Mouse (Mus musculus) MEL (cell line): ENCODE data around the gene Foxc2.

Source experiments
- CTCF ChIP-seq, 3 experiments: IDR thresholded peaks in 2 of 3; conservative IDR thresholded peaks in 1 of 3; 2 replicates each; pipeline ENCODE4 v1.5.1; 2011 to 2012; ENCODE audit warnings: low read length in 3 of 3, low read depth in 2 of 3, mild to moderate bottlenecking in 2 of 3, improper control_type of control experiment in 1 of 3, inconsistent platforms in 1 of 3, mixed read lengths in 1 of 3, moderate library complexity in 1 of 3; ENCODE audit not compliant: control insufficient read depth in 1 of 3, insufficient read depth in 1 of 3, poor library complexity in 1 of 3, severe bottlenecking in 1 of 3
- EP300 ChIP-seq, 2 experiments: IDR thresholded peaks; 2 replicates each; pipeline ENCODE4 v1.6.1; 2011; ENCODE audit warnings: improper control_type of control experiment in 2 of 2, low read length in 2 of 2, low read depth in 1 of 2, mild to moderate bottlenecking in 1 of 2
- ETS1 ChIP-seq: IDR thresholded peaks from 2 replicates; pipeline ENCODE4 v1.6.1; 2012; ENCODE audit warnings: low read depth, mild to moderate bottlenecking, inconsistent platforms, low read length, improper control_type of control experiment, moderate library complexity
- MXI1 ChIP-seq: IDR thresholded peaks from 2 replicates; pipeline ENCODE4 v1.6.1; 2011; ENCODE audit warnings: mild to moderate bottlenecking, low read depth, low read length, improper control_type of control experiment
- NELFE ChIP-seq: IDR thresholded peaks from 2 replicates; pipeline ENCODE4 v1.6.1; 2011; ENCODE audit warnings: low read depth, low read length, improper control_type of control experiment
- POLR2A ChIP-seq, 2 experiments: IDR thresholded peaks; 2 replicates each; pipeline ENCODE4 v1.6.1; 2011 to 2012; ENCODE audit warnings: low read length in 2 of 2, mild to moderate bottlenecking in 2 of 2, control low read depth in 1 of 2, improper control_type of control experiment in 1 of 2, low read depth in 1 of 2, moderate library complexity in 1 of 2; ENCODE audit not compliant: control insufficient read depth in 1 of 2, insufficient read depth in 1 of 2, poor library complexity in 1 of 2
- SIN3A ChIP-seq: IDR thresholded peaks from 2 replicates; pipeline ENCODE4 v1.6.1; 2012; ENCODE audit warnings: low read length, improper control_type of control experiment, inconsistent platforms
- USF1 ChIP-seq: IDR thresholded peaks from 2 replicates; pipeline ENCODE4 v1.6.1; 2014; ENCODE audit warnings: low read depth, mild to moderate bottlenecking, inconsistent platforms, low read length, improper control_type of control experiment, moderate library complexity

- no peak for TF ChIP-seq MXI1
- TF ChIP-seq ETS1 = no peak
- TF ChIP-seq EP300 (IDR thresholded peaks at IDR 0.05; ENCODE audit: low read depth in 1 of 2, low read length in 2 of 2) = no peak
- no peak for TF ChIP-seq CTCF (IDR thresholded peaks at IDR 0.05 in 2 of 3, conservative IDR thresholded peaks at IDR 0.05 in 1 of 3; ENCODE audit: control insufficient read depth in 1 of 3, insufficient read depth in 1 of 3, low read depth in 2 of 3, low read length in 3 of 3, poor library complexity in 1 of 3, severe bottlenecking in 1 of 3)
- no peak for TF ChIP-seq NELFE
- no peak for TF ChIP-seq USF1
- TF ChIP-seq SIN3A = no peak
- TF ChIP-seq POLR2A (IDR thresholded peaks at IDR 0.05; ENCODE audit: control insufficient read depth in 1 of 2, insufficient read depth in 1 of 2, low read depth in 1 of 2, low read length in 2 of 2, poor library complexity in 1 of 2) = no peak
Measured at GRCm38 (mm10) chr8:121126191-121126590, 10.2 kb downstream of the Foxc2 start.
